Mouse (Mus musculus): ENCODE data around the gene Pitpnc1.
A peak's percentile ranks its signal among the peaks of the same experiment; 100 is the strongest.

Pitpnc1 gene

DNA sequence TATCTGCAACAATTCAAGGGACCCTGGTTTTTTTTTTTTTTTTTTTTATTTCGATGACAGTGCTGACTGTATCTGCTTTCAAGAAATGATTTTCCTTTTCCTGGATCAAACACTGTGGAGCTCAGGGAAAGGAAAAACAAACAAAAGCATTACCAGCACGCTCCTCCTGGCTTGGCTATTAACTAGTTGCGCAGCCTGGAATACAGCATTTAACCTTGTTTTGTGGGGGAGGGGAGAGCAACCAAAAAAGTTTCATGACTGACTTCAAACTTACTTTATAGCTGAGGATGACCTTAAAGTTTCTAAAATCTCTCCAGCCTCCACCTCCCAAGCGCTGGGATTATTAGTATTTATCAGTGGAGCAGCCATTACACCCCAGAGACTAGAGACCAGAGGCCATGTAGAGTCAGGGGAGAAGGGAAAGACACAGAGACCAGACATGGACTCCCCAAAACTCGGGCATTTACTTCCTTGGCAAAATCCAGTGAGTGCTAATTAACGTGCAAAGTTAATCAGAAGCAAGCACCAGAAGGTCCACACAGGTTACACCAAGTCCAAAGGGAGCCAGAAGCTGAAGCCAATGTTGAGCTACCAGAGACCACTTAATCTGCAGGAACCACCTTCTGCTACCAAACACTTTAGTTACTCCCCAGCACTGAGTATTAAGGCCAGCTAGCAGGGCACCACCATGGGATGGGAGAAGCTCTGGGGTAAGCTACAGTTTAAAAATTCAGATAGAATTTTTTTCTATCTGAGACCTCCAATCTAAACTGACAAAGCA is 3.7 kb downstream of the Pitpnc1 start:
- DNase-seq, result no peak

DNA sequence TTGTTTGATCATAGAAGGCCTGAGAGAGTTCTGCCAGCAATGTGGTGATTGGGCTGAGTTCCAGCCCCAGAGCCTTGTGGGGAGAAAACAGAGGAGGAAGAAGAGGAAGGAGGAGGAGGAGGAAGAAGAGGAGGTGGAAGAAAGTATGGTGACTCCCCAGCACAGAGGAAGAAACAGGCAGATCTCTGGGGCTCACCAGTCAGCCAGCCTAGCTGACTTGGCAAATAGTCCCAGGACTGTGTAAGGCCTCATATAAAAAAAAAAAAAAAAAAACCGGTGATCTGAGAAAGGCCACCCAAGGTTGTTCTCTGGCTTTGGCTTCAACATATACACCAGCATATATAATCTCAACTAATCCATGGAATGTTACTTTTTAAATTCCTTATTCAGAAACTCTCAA is 4.5 kb downstream of the Pitpnc1 start:
- DNase-seq, result no peak

DNA sequence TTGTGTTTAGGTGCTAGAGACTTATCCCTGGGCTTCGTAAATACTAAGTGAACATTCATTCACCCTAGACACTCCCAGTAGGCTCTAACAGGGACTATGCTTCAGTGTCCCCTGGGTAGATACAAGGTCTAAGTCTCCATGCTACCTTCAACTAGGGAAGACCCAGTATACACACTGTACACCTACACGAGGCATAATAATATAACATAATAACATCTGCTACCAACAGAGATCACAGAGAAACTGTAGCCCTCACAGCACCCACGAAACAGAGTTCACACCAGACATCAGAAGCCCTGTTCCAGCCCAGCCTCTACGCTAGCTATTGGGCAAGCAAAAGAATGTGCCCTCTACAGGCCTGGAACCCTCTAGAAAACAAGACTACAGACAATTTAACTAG is 5.5 kb downstream of the Pitpnc1 start:
- DNase-seq, result no peak

- no peak for DNase-seq
Measured at GRCm38 (mm10) chr11:107464141-107464540, 6.4 kb downstream of the Pitpnc1 start.

- no peak for DNase-seq
Measured at GRCm38 (mm10) chr11:107463251-107463681, 7.2 kb downstream of the Pitpnc1 start.

- no peak for DNase-seq
Measured at GRCm38 (mm10) chr11:107462478-107462877, 8.0 kb downstream of the Pitpnc1 start.

- DNase-seq, result no peak
Measured at GRCm38 (mm10) chr11:107459828-107460227, 10.7 kb downstream of the Pitpnc1 start.

- no peak for DNase-seq
Measured at GRCm38 (mm10) chr11:107458986-107459385, 11.5 kb downstream of the Pitpnc1 start.

DNA sequence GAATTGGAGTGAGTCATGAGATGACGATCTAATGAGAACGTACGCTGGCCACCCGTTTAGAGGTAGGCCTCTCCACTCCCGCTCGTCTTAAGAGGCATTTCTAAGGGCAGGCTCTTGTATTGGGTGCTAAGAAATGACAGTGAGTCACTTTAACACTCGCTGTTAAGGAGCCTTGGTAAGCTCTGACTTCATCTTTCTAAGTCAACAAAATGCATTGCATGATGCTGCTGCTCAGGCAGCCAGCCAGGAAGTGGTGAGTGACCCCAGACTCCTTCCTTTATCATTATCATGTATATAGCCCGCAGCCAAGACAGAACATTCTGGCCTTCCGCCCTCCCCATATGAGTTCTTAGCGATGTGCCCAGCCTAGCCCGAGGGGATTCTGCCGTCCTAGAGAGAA is 12.2 kb downstream of the Pitpnc1 start:
- DNase-seq, result no peak

GRCm38 (mm10) chr11:107457282-107457681 is 13.2 kb downstream of the Pitpnc1 start:
- DNase-seq, result no peak

DNA sequence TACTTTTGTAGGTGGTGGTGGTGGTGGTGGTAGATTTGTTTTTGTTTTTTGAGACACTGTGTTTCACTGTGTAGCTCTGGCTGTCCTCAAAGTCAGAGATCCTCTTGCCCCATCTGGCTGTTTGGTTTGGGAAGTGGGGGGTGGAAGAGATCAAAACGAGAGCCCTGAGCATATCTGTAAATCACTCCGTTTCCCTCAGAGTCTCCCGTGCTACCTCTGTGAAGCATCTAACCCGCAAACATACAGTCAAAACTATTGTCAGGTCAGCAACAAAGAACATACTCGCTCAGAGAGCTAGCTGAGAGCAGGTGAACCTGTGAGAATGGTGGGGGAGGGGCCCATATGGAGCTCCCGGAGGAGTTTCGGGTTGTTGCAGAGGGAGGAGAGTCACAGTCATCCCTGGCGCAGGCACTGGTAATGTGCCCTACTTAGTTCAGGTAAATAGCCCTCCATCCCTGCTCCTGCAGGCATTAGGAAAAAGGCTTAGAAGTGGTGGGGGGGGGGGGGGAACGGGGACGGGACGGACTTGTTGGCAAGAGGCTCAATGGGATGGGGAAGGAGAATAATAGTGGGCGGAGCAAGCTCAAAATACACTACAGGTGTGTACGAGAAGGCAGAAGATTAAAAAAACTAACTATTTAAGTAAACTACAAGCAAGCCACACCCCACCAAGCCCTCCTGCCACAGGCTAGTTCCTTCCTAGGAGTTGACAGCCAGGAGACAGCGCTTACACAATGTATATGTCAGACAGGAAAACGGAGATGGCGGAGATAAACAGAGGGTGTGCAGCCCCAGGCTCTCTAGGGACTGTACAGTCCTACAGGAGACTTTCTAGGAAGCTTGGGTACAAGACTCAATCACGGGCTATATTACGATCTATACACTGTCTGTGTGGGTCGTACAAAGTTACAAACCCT is 15.7 kb downstream of the Pitpnc1 start:
- DNase-seq, result no peak

- DNase-seq, result no peak
Measured at GRCm38 (mm10) chr11:107452053-107452452, 18.4 kb downstream of the Pitpnc1 start.

- no peak for DNase-seq
Measured at GRCm38 (mm10) chr11:107451106-107451505, 19.4 kb downstream of the Pitpnc1 start.

GRCm38 (mm10) chr11:107450097-107450496 is 20.4 kb downstream of the Pitpnc1 start:
- DNase-seq, result no peak

- DNase-seq, result no peak
Measured at GRCm38 (mm10) chr11:107449169-107449910, 21.2 kb downstream of the Pitpnc1 start.

DNA sequence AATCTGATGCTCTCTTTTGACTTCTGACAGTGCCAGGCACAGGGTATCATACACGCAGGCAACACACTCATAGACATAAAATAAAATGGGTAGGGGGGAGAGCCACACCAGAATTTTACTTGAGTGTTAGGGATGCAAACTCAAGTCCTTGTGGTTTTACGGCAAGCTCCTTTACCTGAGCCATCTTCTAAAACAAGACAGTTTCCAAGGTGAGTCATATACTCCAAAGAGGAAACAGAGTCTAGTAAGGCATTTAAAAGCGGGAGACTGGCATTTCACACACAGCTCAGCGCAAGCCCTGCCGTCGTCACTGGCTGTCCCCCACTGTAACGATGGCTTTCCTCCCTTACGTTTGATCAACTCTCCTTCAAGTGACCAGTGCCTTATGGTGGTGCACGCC is 22.6 kb downstream of the Pitpnc1 start:
- DNase-seq, result no peak

DNA sequence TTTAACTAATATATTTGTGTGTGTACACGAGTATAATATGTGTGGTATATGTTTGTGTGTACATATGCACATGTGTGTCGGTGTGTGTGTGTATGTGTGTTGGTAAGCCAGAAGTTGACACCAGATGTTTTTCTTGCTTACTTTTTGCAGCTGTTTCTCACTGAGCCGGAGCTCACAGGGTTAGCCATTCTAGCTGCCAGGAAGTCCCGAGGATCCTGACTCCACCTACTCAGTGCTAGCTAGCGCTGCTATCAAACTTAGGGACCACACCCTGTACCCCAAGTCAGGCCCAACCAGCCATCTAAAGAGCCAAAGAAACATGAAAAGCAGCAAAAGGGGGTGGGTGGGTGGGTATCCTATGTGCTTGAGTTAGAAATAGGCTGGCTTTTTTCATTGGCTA is 23.1 kb downstream of the Pitpnc1 start:
- no peak for DNase-seq

GRCm38 (mm10) chr11:107446650-107447049 is 23.8 kb downstream of the Pitpnc1 start:
- no peak for DNase-seq

DNA sequence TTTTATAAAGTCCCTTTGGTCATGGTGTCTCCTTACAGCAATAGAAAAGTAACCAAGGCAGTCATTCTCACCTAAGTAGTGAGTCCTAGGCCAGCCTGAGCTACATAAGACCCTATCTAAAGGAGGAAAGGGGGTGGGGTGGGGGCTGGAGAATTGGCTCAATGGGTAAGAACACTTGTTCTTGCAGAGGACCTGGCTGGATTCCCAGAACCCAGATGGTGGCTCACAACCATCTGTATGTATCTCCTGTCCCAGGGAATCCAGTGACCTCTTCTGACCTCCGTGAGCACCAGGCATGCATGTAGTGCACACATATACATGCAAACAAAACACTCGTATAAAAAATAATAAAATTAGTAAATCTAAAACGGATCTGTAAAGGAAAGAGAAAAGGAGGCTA is 24.8 kb downstream of the Pitpnc1 start:
- DNase-seq, result peak; percentile 66 to 74

DNA sequence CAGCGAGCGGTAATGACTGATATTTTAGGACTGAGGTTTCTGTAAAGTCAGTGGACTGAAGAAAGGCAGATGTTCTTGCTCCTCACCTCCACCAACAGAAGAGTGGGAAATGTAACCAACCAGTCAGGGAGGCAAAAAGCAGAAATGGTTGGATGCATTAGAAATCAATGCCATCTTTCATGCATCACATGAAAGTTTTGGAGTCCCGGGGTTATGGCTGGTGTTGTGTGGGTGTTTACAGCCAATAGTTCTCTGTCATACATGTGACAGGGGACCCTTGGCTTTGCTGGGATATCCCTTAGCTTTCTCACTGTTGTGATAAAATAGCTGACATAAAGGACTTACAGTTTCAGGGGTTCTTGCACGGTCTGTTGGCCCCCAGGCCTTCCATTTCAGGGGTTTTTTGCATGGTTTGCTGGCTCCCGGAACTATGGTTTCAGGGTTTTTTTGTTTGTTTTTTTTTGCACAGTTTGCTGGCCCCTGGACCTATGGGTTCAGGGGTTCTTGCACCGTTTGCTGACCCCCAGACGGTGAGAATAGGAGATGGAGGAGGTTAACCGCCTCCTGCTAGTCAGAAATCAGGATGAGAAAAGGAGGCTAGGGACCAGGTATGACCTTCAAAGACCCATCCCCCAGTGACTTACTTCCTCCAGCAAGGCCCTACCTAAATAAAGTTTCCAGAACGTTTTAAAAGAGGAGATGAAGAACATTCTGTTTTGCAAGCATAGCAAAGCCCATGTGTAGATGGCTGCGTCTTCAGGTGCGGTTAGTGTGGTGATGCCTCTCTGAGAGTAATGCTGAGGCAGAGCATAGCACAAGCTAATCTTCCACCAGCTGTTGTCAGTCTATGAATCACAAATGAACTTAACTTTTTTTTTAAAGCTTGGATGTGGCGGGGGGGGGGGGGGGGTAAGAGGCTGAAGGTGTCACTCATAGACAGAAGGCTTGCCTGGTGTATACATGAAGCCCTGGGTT is 27.1 kb downstream of the Pitpnc1 start:
- no peak for DNase-seq

DNA sequence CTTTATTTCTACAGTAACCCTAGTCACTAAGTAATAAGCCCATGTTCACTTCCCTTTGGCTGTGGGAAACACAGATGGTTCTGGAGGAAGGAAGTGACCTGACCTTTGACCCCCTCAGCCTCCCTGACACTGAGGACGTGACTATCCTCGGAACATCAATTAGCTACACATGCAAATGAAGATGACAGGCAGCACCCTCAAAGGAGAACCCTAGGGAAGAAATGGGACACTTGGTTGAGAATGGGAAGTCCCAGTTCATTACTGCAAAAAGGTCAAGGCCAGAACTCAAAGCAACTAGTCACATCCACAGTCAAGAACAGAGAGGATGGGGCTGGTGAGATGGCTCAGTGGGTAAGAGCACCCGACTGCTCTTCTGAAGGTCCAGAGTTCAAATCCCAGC is 29.4 kb downstream of the Pitpnc1 start:
- no peak for DNase-seq

DNA sequence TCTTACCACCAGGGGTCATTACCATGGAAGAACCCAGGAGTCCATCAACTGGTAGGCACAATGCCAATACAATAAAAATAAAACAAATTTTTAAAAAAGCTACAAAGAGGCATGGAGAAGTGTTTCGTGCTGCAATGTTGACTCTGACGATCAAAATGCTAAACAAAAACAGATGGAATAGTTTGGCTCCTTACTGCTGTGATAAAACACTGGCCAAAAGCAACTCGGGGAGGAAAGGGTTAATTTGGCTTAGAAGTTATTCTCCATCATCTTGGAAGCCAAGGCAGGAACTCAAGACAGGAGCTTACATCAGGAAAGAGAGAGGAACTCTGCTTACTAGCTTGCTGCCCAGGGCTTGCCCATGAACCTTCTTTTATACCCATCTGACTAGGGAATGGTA is 32.4 kb downstream of the Pitpnc1 start:
- DNase-seq, result no peak

All from cerebellum, adult 18-20 months (tissue).